Mouse (Mus musculus): ENCODE data around the gene Zfp808. TPM values are rescaled to one million over a fixed set of nuclear protein-coding genes. Genes with fewer than 3 reads are reported as not detected.
"Not testable (repeated sequence)": the region's sequence is repeated elsewhere in the genome, so short reads cannot be mapped to it uniquely, and the experiment has no call there.

The Zfp808 gene
- polyA plus RNA-seq (2016; fragmentation: Nextera tagmentation; extraction: Ambion mirVana): 8.8 and 11.2 TPM in 2 replicates

GRCm38 (mm10) chr13:62129432-62130171 is at the start of gene Zfp808:
Gene Zfp808 (plus strand): TSS chr13:62129886.
- not testable (repeated sequence) for H3K4me1 ChIP-seq; H3K36me3 ChIP-seq; H3K27me3 ChIP-seq (ENCODE audit: insufficient read depth, poor library complexity, severe bottlenecking); H3K9me3 ChIP-seq
- peak within 1 kb of the TSS; percentile 87 for H3K27ac ChIP-seq
- DNase-seq (ENCODE audit: low spot score): peak; percentile 83
- WGBS: 7% methylated on average over 21 of the region's 21 CpGs
- peak within 1 kb of the TSS; percentile 68 for H3K4me3 ChIP-seq

- not testable (repeated sequence) for H3K4me1 ChIP-seq; H3K4me3 ChIP-seq; DNase-seq (ENCODE audit: low spot score); H3K9me3 ChIP-seq; H3K27me3 ChIP-seq (ENCODE audit: insufficient read depth, poor library complexity, severe bottlenecking); H3K36me3 ChIP-seq; H3K27ac ChIP-seq
- 78% methylated on average over 4 of the region's 4 CpGs for WGBS
Observed at GRCm38 (mm10) chr13:62098786-62099185, 30.9 kb upstream of the Zfp808 start.

- not testable (repeated sequence) for DNase-seq (ENCODE audit: low spot score); H3K4me1 ChIP-seq; H3K36me3 ChIP-seq; H3K9me3 ChIP-seq; H3K27me3 ChIP-seq (ENCODE audit: insufficient read depth, poor library complexity, severe bottlenecking); H3K27ac ChIP-seq; H3K4me3 ChIP-seq
- 81% methylated on average over 4 of the region's 4 CpGs for WGBS
Observed at GRCm38 (mm10) chr13:62099454-62099853, 30.2 kb upstream of the Zfp808 start.

- 69% methylated on average over 1 of the region's 1 CpGs for WGBS
- H3K4me3 ChIP-seq; H3K27me3 ChIP-seq (ENCODE audit: insufficient read depth, poor library complexity, severe bottlenecking); H3K9me3 ChIP-seq; H3K36me3 ChIP-seq; DNase-seq (ENCODE audit: low spot score); H3K27ac ChIP-seq; H3K4me1 ChIP-seq: not testable (repeated sequence)
Observed at GRCm38 (mm10) chr13:62102368-62102767, 27.3 kb upstream of the Zfp808 start.

GRCm38 (mm10) chr13:62115861-62116260 is 13.8 kb upstream of the Zfp808 start:
- H3K27me3 ChIP-seq (ENCODE audit: insufficient read depth, poor library complexity, severe bottlenecking); H3K4me3 ChIP-seq; H3K4me1 ChIP-seq; H3K36me3 ChIP-seq; H3K9me3 ChIP-seq; H3K27ac ChIP-seq; DNase-seq (ENCODE audit: low spot score): not testable (repeated sequence)
- WGBS: 28% methylated on average over 2 of the region's 2 CpGs

GRCm38 (mm10) chr13:62121578-62121977 is 8.1 kb upstream of the Zfp808 start:
- not testable (repeated sequence) for H3K9me3 ChIP-seq; H3K27me3 ChIP-seq (ENCODE audit: insufficient read depth, poor library complexity, severe bottlenecking); H3K27ac ChIP-seq; H3K36me3 ChIP-seq; DNase-seq (ENCODE audit: low spot score); H3K4me1 ChIP-seq; H3K4me3 ChIP-seq
- WGBS: 68% methylated on average over 1 of the region's 1 CpGs

GRCm38 (mm10) chr13:62181835-62182755 is 52.4 kb downstream of the Zfp808 start:
- not testable (repeated sequence) for H3K4me1 ChIP-seq; H3K27ac ChIP-seq; H3K4me3 ChIP-seq; H3K9me3 ChIP-seq; DNase-seq (ENCODE audit: low spot score); H3K36me3 ChIP-seq; H3K27me3 ChIP-seq (ENCODE audit: insufficient read depth, poor library complexity, severe bottlenecking)
- WGBS: 77% methylated on average over 2 of the region's 2 CpGs

- Histone ChIP-seq H3K9me3 (no peaks in the 10 kb centered on the region), H3K4me3 (no peak overlapping the region), H3K27me3 (ENCODE audit: insufficient read depth, poor library complexity, severe bottlenecking) (no peaks in the 10 kb centered on the region), H3K27ac (no peak overlapping the region), H3K36me3 (no peaks in the 10 kb centered on the region), H3K4me1 (no peaks in the 10 kb centered on the region)
- 42% methylated on average over 3 of the region's 3 CpGs for WGBS
- no peak for DNase-seq (ENCODE audit: low spot score)
Observed at GRCm38 (mm10) chr13:62245264-62245663, 115.6 kb downstream of the Zfp808 start.

- not testable (repeated sequence) for H3K27me3 ChIP-seq (ENCODE audit: insufficient read depth, poor library complexity, severe bottlenecking); H3K27ac ChIP-seq; DNase-seq (ENCODE audit: low spot score); H3K4me3 ChIP-seq; H3K4me1 ChIP-seq; H3K36me3 ChIP-seq
- peaks cover 12% of the 10 kb centered on the region for H3K9me3 ChIP-seq
- 75% methylated on average over 9 of the region's 9 CpGs for WGBS
Observed at GRCm38 (mm10) chr13:62255226-62255625, 125.5 kb downstream of the Zfp808 start.

- Histone ChIP-seq H3K4me1 (no peaks in the 10 kb centered on the region), H3K27ac (no peak overlapping the region), H3K27me3 (ENCODE audit: insufficient read depth, poor library complexity, severe bottlenecking) (no peaks in the 10 kb centered on the region), H3K36me3 (no peaks in the 10 kb centered on the region), H3K9me3 (peaks cover 34% of the 10 kb centered on the region), H3K4me3 (no peak overlapping the region)
- WGBS: 76% methylated on average over 4 of the region's 4 CpGs
- no peak for DNase-seq (ENCODE audit: low spot score)
Observed at GRCm38 (mm10) chr13:62263392-62263791, 133.7 kb downstream of the Zfp808 start.
